Mouse (Mus musculus): Measurements from ENCODE around the gene Ncs1. TPM values are rescaled to one million over a fixed set of nuclear protein-coding genes. Genes with fewer than 3 reads are reported as not detected.

Gene Ncs1
- polyA plus RNA-seq, 1 experiment from 2014 or later: 54.4 TPM

- no peak overlapping the region for H3K4me3 ChIP-seq
- H3K9me3 ChIP-seq: no peaks in the 10 kb centered on the region
- H3K27me3 ChIP-seq: no peaks in the 10 kb centered on the region
- H3K4me2 ChIP-seq (replicated peaks): no peak overlapping the region
- no peak for ATAC-seq (ENCODE audit: insufficient number of reproducible peaks, insufficient read depth, low FRiP score, low TSS enrichment)
- WGBS: 71% methylated on average over 11 of the region's 11 CpGs
- 0 out of 2 replicates have a peak, but pooled peaks cover 3% of the 10 kb centered on the region for H3K4me1 ChIP-seq
- H3K9ac ChIP-seq: no peak overlapping the region
- peaks cover 62% of the 10 kb centered on the region for H3K36me3 ChIP-seq
- no peak overlapping the region for H3K27ac ChIP-seq
Measured at GRCm38 (mm10) chr2:31210144-31210847, 35.3 kb upstream of the Ncs1 start.

- Histone ChIP-seq H3K4me2 (replicated peaks) (no peak overlapping the region), H3K9me3 (no peaks in the 10 kb centered on the region), H3K27me3 (no peaks in the 10 kb centered on the region), H3K4me3 (no peak overlapping the region), H3K36me3 (peaks cover 69% of the 10 kb centered on the region), H3K9ac (no peak overlapping the region), H3K4me1 (0 out of 2 replicates have a peak, but pooled peaks cover under 1% of the 10 kb centered on the region), H3K27ac (no peak overlapping the region)
- WGBS: 62% methylated on average over 3 of the region's 3 CpGs
- ATAC-seq (ENCODE audit: insufficient number of reproducible peaks, insufficient read depth, low FRiP score, low TSS enrichment): no peak
Measured at GRCm38 (mm10) chr2:31211204-31211603, 34.4 kb upstream of the Ncs1 start.

GRCm38 (mm10) chr2:31214211-31214796, 31.3 kb upstream of the Ncs1 start:
- ATAC-seq (ENCODE audit: insufficient number of reproducible peaks, insufficient read depth, low FRiP score, low TSS enrichment): no peak
- WGBS: 88% methylated on average over 16 of the region's 16 CpGs
- peaks cover 59% of the 10 kb centered on the region for H3K36me3 ChIP-seq

GRCm38 (mm10) chr2:31218611-31219010, 27.0 kb upstream of the Ncs1 start:
- H3K36me3 ChIP-seq: peaks cover 30% of the 10 kb centered on the region
- 83% methylated on average over 3 of the region's 3 CpGs for WGBS
- H3K4me1 ChIP-seq: no peaks in the 10 kb centered on the region
- H3K27ac ChIP-seq: no peak overlapping the region
- no peak overlapping the region for H3K4me2 ChIP-seq (replicated peaks)
- H3K27me3 ChIP-seq: no peaks in the 10 kb centered on the region
- no peak for ATAC-seq (ENCODE audit: insufficient number of reproducible peaks, insufficient read depth, low FRiP score, low TSS enrichment)
- no peak overlapping the region for H3K4me3 ChIP-seq
- H3K9me3 ChIP-seq: no peaks in the 10 kb centered on the region
- H3K9ac ChIP-seq: no peak overlapping the region

More at GRCm38 (mm10) chr2:31214211-31214796, 31.3 kb upstream of the Ncs1 start:
- Histone ChIP-seq H3K4me3 (no peak overlapping the region), H3K4me2 (replicated peaks) (no peak overlapping the region), H3K4me1 (no peaks in the 10 kb centered on the region), H3K27me3 (no peaks in the 10 kb centered on the region), H3K9ac (no peak overlapping the region), H3K27ac (no peak overlapping the region), H3K9me3 (no peaks in the 10 kb centered on the region)

GRCm38 (mm10) chr2:31219470-31219869, 26.2 kb upstream of the Ncs1 start:
- no peak for ATAC-seq (ENCODE audit: insufficient number of reproducible peaks, insufficient read depth, low FRiP score, low TSS enrichment)
- Histone ChIP-seq H3K36me3 (peaks cover 22% of the 10 kb centered on the region), H3K27me3 (no peaks in the 10 kb centered on the region), H3K27ac (no peak overlapping the region), H3K9me3 (no peaks in the 10 kb centered on the region), H3K4me1 (no peaks in the 10 kb centered on the region), H3K4me2 (replicated peaks) (no peak overlapping the region), H3K9ac (no peak overlapping the region), H3K4me3 (no peak overlapping the region)
- 70% methylated on average over 6 of the region's 6 CpGs for WGBS

GRCm38 (mm10) chr2:31220844-31221243, 24.8 kb upstream of the Ncs1 start:
- peaks cover 11% of the 10 kb centered on the region; the same call in 1 of the 2 replicates for H3K36me3 ChIP-seq
- no peaks in the 10 kb centered on the region for H3K9me3 ChIP-seq

GRCm38 (mm10) chr2:31221582-31221981, 24.0 kb upstream of the Ncs1 start:
- no peaks in the 10 kb centered on the region for H3K4me1 ChIP-seq
- no peak overlapping the region for H3K4me3 ChIP-seq
- H3K36me3 ChIP-seq: peaks cover 7% of the 10 kb centered on the region; the same call in 1 of the 2 replicates
- no peak overlapping the region for H3K27ac ChIP-seq
- no peak overlapping the region for H3K9ac ChIP-seq
- no peak overlapping the region for H3K4me2 ChIP-seq (replicated peaks)
- 74% methylated on average over 5 of the region's 5 CpGs for WGBS
- H3K27me3 ChIP-seq: no peaks in the 10 kb centered on the region
- H3K9me3 ChIP-seq: peaks cover 6% of the 10 kb centered on the region; the same call in 1 of the 2 replicates
- no peak for ATAC-seq (ENCODE audit: insufficient number of reproducible peaks, insufficient read depth, low FRiP score, low TSS enrichment)

More at GRCm38 (mm10) chr2:31220844-31221243, 24.8 kb upstream of the Ncs1 start:
- H3K27me3 ChIP-seq: no peaks in the 10 kb centered on the region
- no peaks in the 10 kb centered on the region for H3K4me1 ChIP-seq
- ATAC-seq (ENCODE audit: insufficient number of reproducible peaks, insufficient read depth, low FRiP score, low TSS enrichment): no peak
- no peak overlapping the region for H3K27ac ChIP-seq
- H3K4me2 ChIP-seq (replicated peaks): no peak overlapping the region
- 66% methylated on average over 7 of the region's 7 CpGs for WGBS
- no peak overlapping the region for H3K4me3 ChIP-seq
- H3K9ac ChIP-seq: no peak overlapping the region

GRCm38 (mm10) chr2:31228768-31229311, 16.8 kb upstream of the Ncs1 start:
- H3K4me2 ChIP-seq (replicated peaks): no peak overlapping the region
- 50% methylated on average over 1 of the region's 1 CpGs for WGBS
- no peak for ATAC-seq (ENCODE audit: insufficient number of reproducible peaks, insufficient read depth, low FRiP score, low TSS enrichment)
- H3K27me3 ChIP-seq: no peaks in the 10 kb centered on the region
- no peak overlapping the region for H3K4me3 ChIP-seq
- no peaks in the 10 kb centered on the region for H3K4me1 ChIP-seq
- H3K9me3 ChIP-seq: peaks cover 10% of the 10 kb centered on the region; the same call in 1 of the 2 replicates
- no peak overlapping the region for H3K9ac ChIP-seq
- no peaks in the 10 kb centered on the region for H3K36me3 ChIP-seq
- H3K27ac ChIP-seq: no peak overlapping the region

GRCm38 (mm10) chr2:31239203-31239696, 6.4 kb upstream of the Ncs1 start:
- Histone ChIP-seq H3K9me3 (no peaks in the 10 kb centered on the region), H3K9ac (no peak overlapping the region), H3K27me3 (0 out of 2 replicates have a peak, but pooled peaks cover 3% of the 10 kb centered on the region), H3K36me3 (no peaks in the 10 kb centered on the region), H3K4me2 (replicated peaks) (peak overlapping the region; percentile 23; the same call in 1 of the 2 replicates), H3K4me1 (0 out of 2 replicates have a peak, but pooled peaks cover 1% of the 10 kb centered on the region), H3K4me3 (no peak overlapping the region), H3K27ac (no peak overlapping the region)
- no peak for ATAC-seq (ENCODE audit: insufficient number of reproducible peaks, insufficient read depth, low FRiP score, low TSS enrichment)
- 39% methylated on average over 23 of the region's 23 CpGs for WGBS

- H3K27me3 ChIP-seq: 0 out of 2 replicates have a peak, but pooled peaks cover 3% of the 10 kb centered on the region
- WGBS: 78% methylated on average over 6 of the region's 6 CpGs
- no peak for ATAC-seq (ENCODE audit: insufficient number of reproducible peaks, insufficient read depth, low FRiP score, low TSS enrichment)
- H3K9me3 ChIP-seq: no peaks in the 10 kb centered on the region
- peaks cover 7% of the 10 kb centered on the region; the same call in 1 of the 2 replicates for H3K4me1 ChIP-seq
- H3K4me2 ChIP-seq (replicated peaks): peak overlapping the region; percentile 23; the same call in 1 of the 2 replicates
- H3K9ac ChIP-seq: no peak overlapping the region
- no peak overlapping the region for H3K4me3 ChIP-seq
- no peaks in the 10 kb centered on the region for H3K36me3 ChIP-seq
- H3K27ac ChIP-seq: no peak overlapping the region
Measured at GRCm38 (mm10) chr2:31239833-31240232, 5.8 kb upstream of the Ncs1 start.

GRCm38 (mm10) chr2:31241639-31242038, 4.0 kb upstream of the Ncs1 start:
- ATAC-seq (ENCODE audit: insufficient number of reproducible peaks, insufficient read depth, low FRiP score, low TSS enrichment): no peak
- 0 out of 2 replicates have a peak, but pooled peaks cover 3% of the 10 kb centered on the region for H3K27me3 ChIP-seq
- H3K9me3 ChIP-seq: no peaks in the 10 kb centered on the region
- H3K36me3 ChIP-seq: no peaks in the 10 kb centered on the region
- H3K4me3 ChIP-seq: no peak overlapping the region
- H3K9ac ChIP-seq: no peak overlapping the region
- WGBS: 9% methylated on average over 7 of the region's 7 CpGs
- H3K4me2 ChIP-seq (replicated peaks): no peak overlapping the region
- no peak overlapping the region for H3K27ac ChIP-seq
- H3K4me1 ChIP-seq: peaks cover 14% of the 10 kb centered on the region

Data from embryonic facial prominence, embryonic 12.5 days (tissue).